Mouse (Mus musculus): ENCODE data around the gene 4930455H04Rik.

DNA sequence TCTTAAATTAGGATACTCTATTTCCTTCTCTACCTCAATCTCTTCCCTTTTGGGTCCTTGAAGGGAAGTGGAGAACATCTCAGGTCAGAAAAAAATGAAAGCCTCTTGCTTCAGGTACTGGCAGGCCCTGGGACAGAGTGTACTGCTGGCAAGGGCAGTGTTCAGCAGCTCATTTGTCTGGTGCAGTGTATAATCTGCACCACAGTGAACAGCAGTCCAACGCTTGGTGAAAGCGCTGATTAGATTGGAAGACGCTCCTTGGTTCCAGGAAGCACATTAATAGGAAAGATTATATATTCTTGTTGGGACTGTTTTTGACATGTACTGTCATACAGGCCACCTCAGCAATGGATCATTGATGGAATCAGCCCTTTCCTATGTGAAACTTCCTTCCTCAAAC lies 16.6 kb upstream of the 4930455H04Rik start:
- no peak for TF ChIP-seq ZNF384 (IDR thresholded peaks at IDR 0.05; ENCODE audit: low read depth, low read length)
- no peak for TF ChIP-seq ZC3H11A (IDR thresholded peaks at IDR 0.05; ENCODE audit: borderline replicate concordance, low read depth, low read length)
- TF ChIP-seq HCFC1 (IDR thresholded peaks at IDR 0.05; ENCODE audit: borderline replicate concordance, insufficient read depth, low read length), result no peak

Measured in ES-E14 (cell line).